Mouse (Mus musculus): ENCODE measurements around the gene Zscan22.

GRCm38 (mm10) chr7:12943488-12943887 lies 45.9 kb downstream of the Zscan22 start:
- TF ChIP-seq CTCF (IDR thresholded peaks at IDR 0.05; ENCODE audit: low read depth) (peak; percentile 62), EP300 (IDR thresholded peaks at IDR 0.05; ENCODE audit: low read depth) (no peak)
